8 mouse cellular contexts compared by ENCODE assay signal in genomic region chr5:110808821-110809666, GRCm38 (mm10). TPM values are rescaled to one million over a fixed set of nuclear protein-coding genes. Genes with fewer than 3 reads are reported as not detected.
DNase-seq lines count a peak whose midpoint lies in the region; ATAC-seq and TF ChIP-seq lines count a peak whose summit lies in the region.

No protein-coding gene starts in this region.

- peak overlapping the region; percentile 95 for H3K27ac ChIP-seq in ES-E14 (ENCODE audit: insufficient read depth, low read depth, low read length, poor library complexity, severe bottlenecking)
- peak overlapping the region; percentile 87 for H3K27ac ChIP-seq in heart, embryonic 16.5 days (ENCODE audit: low read length)
- H3K27ac ChIP-seq in midbrain, embryonic 12.5 days (replicated peaks), result peak overlapping the region; percentile 86

- ATAC-seq in CD4-positive, CD25-positive, alpha-beta regulatory T cell, adult 4 months, result no peak
- ATAC-seq in heart, embryonic 16.5 days (replicated peaks; ENCODE audit: extremely low read depth, insufficient read depth, low FRiP score), result 0 out of 2 replicates have a peak, but pooled peaks have one; percentile 0
- ATAC-seq in midbrain, embryonic 12.5 days (ENCODE audit: low FRiP score, low read depth), result no peak; the same call in 1 of the 2 replicates

- peaks cover 14% of the 10 kb centered on the region for H3K36me3 ChIP-seq in ES-E14 (ENCODE audit: control insufficient read depth, insufficient read depth, low read length, poor library complexity, severe bottlenecking)
- peaks cover 11% of the 10 kb centered on the region for H3K36me3 ChIP-seq in heart, embryonic 16.5 days (ENCODE audit: control insufficient read depth, insufficient read depth)
- peaks cover 23% of the 10 kb centered on the region; the same call in 1 of the 2 replicates for H3K36me3 ChIP-seq in midbrain, embryonic 12.5 days

- no peaks in the 10 kb centered on the region for H3K9me3 ChIP-seq in ES-E14 (ENCODE audit: control insufficient read depth, insufficient read depth, low read depth, low read length)
- no peaks in the 10 kb centered on the region for H3K9me3 ChIP-seq in heart, embryonic 16.5 days (replicated peaks; ENCODE audit: control insufficient read depth, low read length)
- H3K9me3 ChIP-seq in midbrain, embryonic 12.5 days, result no peaks in the 10 kb centered on the region

- H3K9ac ChIP-seq in ES-E14 (ENCODE audit: insufficient read depth, low read depth, low read length, poor library complexity, severe bottlenecking), result peak overlapping the region; percentile 87
- peak overlapping the region; percentile 97 for H3K9ac ChIP-seq in heart, embryonic 16.5 days (ENCODE audit: low read length)
- peak overlapping the region; percentile 98 for H3K9ac ChIP-seq in midbrain, embryonic 12.5 days (replicated peaks)

- peak overlapping the region; percentile 78 to 93 for H3K4me3 ChIP-seq in ES-E14 (ENCODE audit: insufficient read depth in 1 of 2, low read depth in 1 of 2, low read length in 2 of 2, poor library complexity in 1 of 2, severe bottlenecking in 1 of 2)
- H3K4me3 ChIP-seq in heart, embryonic 16.5 days (ENCODE audit: low read length), result peak overlapping the region; percentile 91
- H3K4me3 ChIP-seq in midbrain, embryonic 12.5 days, result peak overlapping the region; percentile 96

- peak; percentile 52 for DNase-seq in CD4-positive, CD25-positive, alpha-beta regulatory T cell, adult 2 months (ENCODE audit: low read depth, low spot score)
- peak; percentile 66 for DNase-seq in ES-E14 (ENCODE audit: low read depth, low spot score)
- DNase-seq in embryo, embryonic 10.5 days (ENCODE audit: low spot score), result peak; percentile 51
- DNase-seq in kidney, postnatal 25 days, result peak; percentile 36 to 62
- peak; percentile 48 for DNase-seq in thymus, postnatal 14 days

- peak overlapping the region; percentile 99 for H3K4me2 ChIP-seq in heart, embryonic 16.5 days (ENCODE audit: low read depth, low read length)
- peak overlapping the region; percentile 95 for H3K4me2 ChIP-seq in midbrain, embryonic 12.5 days (replicated peaks)

- peaks cover 7 to 15% of the 10 kb centered on the region in 2 experiments; a peak in 3 of 4 replicates for H3K4me1 ChIP-seq in ES-E14 (ENCODE audit: control insufficient read depth in 2 of 2, insufficient read depth in 2 of 2, low read length in 2 of 2, poor library complexity in 1 of 2)
- peaks cover 24% of the 10 kb centered on the region for H3K4me1 ChIP-seq in heart, embryonic 16.5 days (ENCODE audit: control insufficient read depth, insufficient read depth, low read length)
- peaks cover 34% of the 10 kb centered on the region for H3K4me1 ChIP-seq in midbrain, embryonic 12.5 days

- in situ Hi-C loops in ES-E14 (cut with MboI; ENCODE audit: low sequenced_read_pairs in 2 of 2, unreplicated experiment in 2 of 2), result no loop called here

- no peaks in the 10 kb centered on the region for H3K27me3 ChIP-seq in heart, embryonic 16.5 days (ENCODE audit: control insufficient read depth, insufficient read depth, low read length)
- H3K27me3 ChIP-seq in midbrain, embryonic 12.5 days, result no peaks in the 10 kb centered on the region

- WGBS in heart, embryonic 16.5 days, result 2% methylated on average over 27 of the region's 27 CpGs
- 1% methylated on average over 27 of the region's 27 CpGs for WGBS in midbrain, embryonic 12.5 days

TF ChIP-seq in ES-E14, 5 proteins besides CTCF, POLR2A, EP300 and RAD21:
- TF ChIP-seq ZNF384 (IDR thresholded peaks at IDR 0.05; ENCODE audit: low read depth, low read length) (no peak), CHD2 (IDR thresholded peaks at IDR 0.05; ENCODE audit: low read depth, low read length) (0 out of 2 replicates have a peak, but pooled peaks have one; percentile 26), MAFK (IDR thresholded peaks at IDR 0.05; ENCODE audit: insufficient read depth, low read depth, low read length) (no peak), HCFC1 (IDR thresholded peaks at IDR 0.05; ENCODE audit: borderline replicate concordance, insufficient read depth, low read length) (no peak)

RNA-seq across cellular contexts. Expression of gene Ulk1, which starts 0.9 kb away (rescaled TPM):
- polyA plus RNA-seq in CD4-positive, CD25-positive, alpha-beta regulatory T cell, adult 4 months (2017; shearing (Covaris generic)), result 10 to 100 TPM; 10.4 to 15.7 TPM
- 82.7 and 136 TPM in 2 replicates for total RNA-seq in ES-E14 (2012; rRNA removed)
- polyA plus RNA-seq in heart, embryonic 16.5 days (2015; fragmentation: Nextera tagmentation; extraction: Ambion mirVana), result 10.0 and 13.1 TPM in 2 replicates
- polyA plus RNA-seq in midbrain, embryonic 12.5 days (2016; fragmentation: Nextera tagmentation; extraction: Ambion mirVana), result 36.5 and 37.5 TPM in 2 replicates

RNA-seq across cellular contexts. Expression of gene Pus1, which starts 28.6 kb away (rescaled TPM):
- 10 to 100 TPM; 20.6 to 24.6 TPM for polyA plus RNA-seq in CD4-positive, CD25-positive, alpha-beta regulatory T cell, adult 4 months (2017; shearing (Covaris generic))
- total RNA-seq in ES-E14 (2012; rRNA removed), result 62.1 and 68.2 TPM in 2 replicates
- polyA plus RNA-seq in heart, embryonic 16.5 days (2015; fragmentation: Nextera tagmentation; extraction: Ambion mirVana), result 31.3 and 33.9 TPM in 2 replicates
- 26.8 and 27.9 TPM in 2 replicates for polyA plus RNA-seq in midbrain, embryonic 12.5 days (2016; fragmentation: Nextera tagmentation; extraction: Ambion mirVana)

RNA-seq across cellular contexts. Expression of gene Hscb, which starts 30.5 kb away (rescaled TPM):
- polyA plus RNA-seq in CD4-positive, CD25-positive, alpha-beta regulatory T cell, adult 4 months (2017; shearing (Covaris generic)), result 10 to 100 TPM; 42.4 to 43.5 TPM
- 21.7 and 22.9 TPM in 2 replicates for total RNA-seq in ES-E14 (2012; rRNA removed)
- 22.5 and 23.1 TPM in 2 replicates for polyA plus RNA-seq in heart, embryonic 16.5 days (2015; fragmentation: Nextera tagmentation; extraction: Ambion mirVana)
- polyA plus RNA-seq in midbrain, embryonic 12.5 days (2016; fragmentation: Nextera tagmentation; extraction: Ambion mirVana), result 20.5 and 21.6 TPM in 2 replicates

RNA-seq across cellular contexts. Expression of gene Chek2, which starts 30.7 kb away (rescaled TPM):
- polyA plus RNA-seq in CD4-positive, CD25-positive, alpha-beta regulatory T cell, adult 4 months (2017; shearing (Covaris generic)), result 1 to 10 TPM; 4.1 to 4.4 TPM
- total RNA-seq in ES-E14 (2012; rRNA removed), result 43.4 and 46.6 TPM in 2 replicates
- polyA plus RNA-seq in heart, embryonic 16.5 days (2015; fragmentation: Nextera tagmentation; extraction: Ambion mirVana), result 17.1 and 19.0 TPM in 2 replicates
- polyA plus RNA-seq in midbrain, embryonic 12.5 days (2016; fragmentation: Nextera tagmentation; extraction: Ambion mirVana), result 24.2 and 28.7 TPM in 2 replicates

RNA-seq across cellular contexts. Expression of gene Ep400, which starts 38.5 kb away (rescaled TPM):
- polyA plus RNA-seq in CD4-positive, CD25-positive, alpha-beta regulatory T cell, adult 4 months (2017; shearing (Covaris generic)), result 10 to 100 TPM; 64.5 to 99.0 TPM
- total RNA-seq in ES-E14 (2012; rRNA removed), result 56.7 and 62.2 TPM in 2 replicates
- polyA plus RNA-seq in heart, embryonic 16.5 days (2015; fragmentation: Nextera tagmentation; extraction: Ambion mirVana), result 26.0 and 28.9 TPM in 2 replicates
- 61.7 and 67.4 TPM in 2 replicates for polyA plus RNA-seq in midbrain, embryonic 12.5 days (2016; fragmentation: Nextera tagmentation; extraction: Ambion mirVana)
